Mouse (Mus musculus) frontal cortex, adult 2 months (tissue): ENCODE measurements at regions not wholly inside any gene's neighbourhood (a gene's known extent, or its start where the extent isn't known, plus 50 kb on each side); places are given as distances from the start of the nearest gene placed in this dataset.
"Not testable (repeated sequence)": the region's sequence is repeated elsewhere in the genome, so short reads cannot be mapped to it uniquely, and the experiment has no call there.

ENCODE experiments used
- DNase-seq, 2 experiments: peaks; one replicate each; pipeline ENCODE4 v3.0.0; 2022; ENCODE audit warnings: low spot score in 1 of 2; ENCODE audit errors: extremely low spot score in 1 of 2

DNA sequence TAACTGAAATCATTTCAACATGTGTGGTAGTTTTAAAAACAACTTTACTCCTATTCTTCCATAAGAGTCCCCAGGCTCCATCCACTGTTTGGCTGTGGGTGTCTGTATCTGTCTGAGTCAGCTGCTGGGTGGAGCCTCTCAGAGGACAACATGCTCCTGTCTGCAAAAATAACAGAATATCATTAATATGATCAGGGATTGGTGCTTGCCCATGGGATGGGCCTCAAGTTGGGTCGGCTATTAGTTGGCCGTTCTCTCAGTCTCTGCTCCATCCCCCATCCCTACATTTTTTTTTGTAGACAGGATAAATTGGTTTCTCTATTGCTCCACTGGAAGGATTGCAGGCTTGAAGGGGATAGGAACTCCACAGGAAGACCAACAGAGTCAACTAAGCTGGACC is 108.5 kb upstream of the Fgf16 start:
- DNase-seq, result not testable (repeated sequence)

DNA sequence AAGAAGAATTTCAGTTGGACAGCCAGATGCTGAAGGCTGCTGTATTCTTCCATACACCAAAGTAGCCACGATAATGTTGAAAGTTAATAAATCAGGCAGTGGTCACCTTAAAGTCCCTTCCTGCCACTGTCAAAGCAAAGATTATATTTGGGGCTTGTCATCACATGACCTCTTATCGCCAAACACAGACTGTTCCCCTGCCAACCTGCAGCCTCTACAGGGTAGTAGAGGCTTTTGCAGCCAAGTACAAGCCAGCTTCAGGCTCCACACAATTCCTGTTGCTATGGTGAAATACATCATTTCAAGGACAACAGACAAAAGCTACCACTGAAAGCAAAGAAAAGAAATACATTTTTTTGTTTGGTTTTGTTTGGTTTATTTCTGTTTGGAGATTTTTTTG is 93.5 kb upstream of the Fgf16 start:
- DNase-seq, result no peak

DNA sequence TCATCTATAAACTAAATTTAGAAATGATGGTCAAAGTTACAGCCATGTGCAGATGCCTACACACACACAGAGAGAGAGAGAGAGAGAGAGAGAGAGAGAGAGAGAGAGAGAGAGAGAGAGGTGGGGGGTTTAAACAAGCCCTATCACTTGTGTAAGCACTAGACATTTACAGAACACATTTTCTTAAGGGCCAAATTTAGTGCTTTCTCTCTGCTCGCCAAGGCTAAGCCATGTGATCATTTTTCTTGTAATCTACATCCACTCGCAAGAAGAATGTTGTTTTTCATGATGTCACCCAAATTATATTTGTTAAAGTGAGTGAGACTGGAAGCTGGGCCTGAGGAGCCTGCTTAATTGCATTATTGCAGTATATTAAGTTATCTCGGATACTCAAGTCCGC is 92.8 kb upstream of the Fgf16 start:
- DNase-seq, result peak in 1 of 2 experiments; percentile 0

DNA sequence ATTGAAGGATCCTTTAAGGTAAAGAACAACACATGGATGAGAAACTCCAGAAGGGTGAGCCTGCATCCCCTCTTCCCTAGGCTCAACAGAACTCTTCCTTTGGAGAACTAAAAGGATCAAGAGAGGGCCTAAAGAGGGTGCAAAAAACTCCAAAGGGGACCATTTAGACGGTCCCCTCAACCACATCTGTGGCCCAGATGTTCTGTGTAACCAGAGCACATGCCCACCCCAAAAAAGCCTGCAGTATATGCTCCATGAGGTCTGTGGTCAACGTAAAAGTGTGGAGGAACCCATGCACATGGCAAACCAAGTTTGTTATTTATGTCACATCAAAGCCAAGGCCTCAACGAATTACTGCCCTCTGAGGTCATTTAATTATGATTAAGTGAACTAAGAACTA is 89.2 kb upstream of the Fgf16 start:
- no peak for DNase-seq

DNA sequence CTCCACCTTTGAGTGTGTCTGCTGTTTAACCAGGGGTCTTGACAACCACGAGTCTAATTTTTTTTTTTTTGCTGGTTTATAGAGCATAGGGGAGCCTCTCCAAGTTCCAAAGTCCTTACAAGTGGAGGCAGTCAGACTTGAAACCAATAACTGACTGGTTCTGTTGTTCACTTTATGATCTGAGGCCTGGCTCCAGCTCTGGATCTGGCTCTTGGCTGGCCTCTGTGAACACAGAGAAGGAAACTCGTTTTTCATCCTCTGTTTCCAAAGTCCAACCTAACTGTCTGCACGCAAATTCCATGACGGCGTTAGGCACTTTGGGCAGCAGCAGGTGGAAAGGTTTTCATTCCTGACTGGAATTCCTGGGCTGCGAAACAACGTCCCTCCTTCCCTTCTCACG is 80.4 kb upstream of the Fgf16 start:
- DNase-seq, result no peak

DNA sequence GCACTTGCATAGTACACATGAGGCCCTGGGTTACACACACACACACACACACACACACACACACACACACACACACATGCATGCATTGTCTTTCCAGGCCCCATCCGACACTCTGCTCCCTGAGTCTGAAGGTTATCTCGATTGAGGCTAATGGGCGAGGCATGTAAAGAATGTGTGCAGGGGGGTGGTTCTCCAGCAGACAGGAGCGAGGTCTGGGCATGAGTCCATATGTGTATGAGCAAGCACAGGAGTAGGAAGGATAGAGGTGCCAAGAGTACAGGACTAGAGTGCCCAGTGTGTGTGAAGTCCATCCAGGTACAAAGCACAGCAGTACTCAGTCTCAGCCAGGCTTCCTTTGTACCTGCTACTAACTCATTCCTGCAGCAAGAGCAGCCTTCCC is 79.6 kb upstream of the Fgf16 start:
- DNase-seq, result no peak

DNA sequence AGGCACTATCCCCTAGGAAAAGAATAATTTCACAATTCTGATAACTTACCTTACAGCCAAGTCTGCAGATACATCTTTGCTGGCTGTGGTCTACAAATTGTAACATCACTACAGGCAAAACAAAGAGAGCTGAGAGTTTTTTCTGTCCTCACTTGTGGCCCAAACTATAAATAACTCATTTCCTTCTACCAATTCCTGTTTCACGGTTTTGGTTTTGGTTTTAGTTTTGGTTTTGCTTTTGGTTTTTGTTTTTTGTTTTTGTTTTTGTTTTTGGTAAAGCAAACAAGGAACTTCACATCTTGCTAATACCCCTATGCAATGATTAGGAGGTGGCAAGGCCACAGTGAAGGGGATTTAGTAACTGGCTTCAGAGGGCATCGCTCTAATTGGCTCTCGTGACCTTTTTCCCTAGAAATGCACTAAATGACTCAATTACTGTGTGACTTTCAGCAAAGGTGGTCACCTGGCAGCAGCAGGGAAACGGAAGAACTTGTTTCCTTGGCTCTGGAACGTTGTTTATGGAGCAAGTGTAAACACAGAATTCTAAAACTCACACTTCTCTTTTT is 53.3 kb upstream of the Fgf16 start:
- no peak for DNase-seq
